Mouse (Mus musculus): Measurements from ENCODE around the gene Znhit3. TPM values are rescaled to one million over a fixed set of nuclear protein-coding genes. Genes with fewer than 3 reads are reported as not detected.
A peak's percentile ranks its signal among the peaks of the same experiment; 100 is the strongest.

Gene Znhit3
- polyA plus RNA-seq, 1 experiment from 2014 or later: 71.4 TPM

DNA sequence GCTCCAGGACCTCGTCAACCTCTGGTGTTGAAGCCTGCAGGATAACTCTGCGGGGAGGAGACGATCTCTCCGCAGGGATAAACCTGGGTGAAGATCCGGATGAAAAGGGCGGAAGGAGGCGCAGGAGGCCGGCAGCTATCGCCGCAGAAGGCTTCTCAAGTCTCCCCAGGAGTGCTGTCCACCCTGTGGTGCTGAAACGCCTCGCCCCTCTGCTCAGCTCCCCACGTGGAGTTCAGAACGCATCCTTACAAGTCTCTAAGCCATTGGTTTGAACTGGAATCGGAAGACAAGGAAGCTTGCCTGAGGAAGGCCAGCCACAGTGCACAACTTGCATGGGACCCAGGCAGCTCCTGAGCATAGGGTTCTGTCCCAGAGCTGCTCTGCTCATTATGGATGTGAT, 27.8 kb upstream of the Znhit3 start:
- WGBS: under 1% methylated on average over 15 of the region's 15 CpGs
- no peak for ATAC-seq
- H3K9ac ChIP-seq (ENCODE audit: low read depth, low read length): no peak overlapping the region

DNA sequence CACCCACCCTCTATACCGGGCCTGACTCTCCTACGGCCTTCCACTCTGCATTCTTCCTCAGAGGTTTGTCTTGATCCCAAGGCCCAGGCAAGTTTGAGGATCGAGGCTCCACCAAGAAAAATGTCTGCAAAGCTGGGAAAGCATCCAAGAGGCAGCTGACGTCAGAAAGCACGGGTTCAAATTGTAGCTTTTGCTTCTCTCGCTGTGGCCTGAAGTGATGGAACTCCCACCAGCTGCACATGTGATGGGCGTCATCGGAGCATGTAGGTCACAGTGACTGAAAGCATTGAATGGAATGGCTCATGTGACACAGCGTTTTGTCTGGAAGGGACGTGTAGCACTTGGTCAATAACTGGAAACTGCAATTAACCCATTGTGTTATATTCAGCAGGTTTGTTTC, 24.0 kb upstream of the Znhit3 start:
- no peak overlapping the region for H3K4me3 ChIP-seq (ENCODE audit: low read length)
- WGBS: 50% methylated on average over 10 of the region's 10 CpGs
- no peak overlapping the region for H3K27ac ChIP-seq (ENCODE audit: low read depth, low read length)
- peaks cover 3% of the 10 kb centered on the region; the same call in 1 of the 2 replicates for H3K27me3 ChIP-seq (replicated peaks; ENCODE audit: control insufficient read depth, insufficient read depth, low read length)
- H3K4me1 ChIP-seq (ENCODE audit: control insufficient read depth, insufficient read depth, low read depth, low read length): peaks cover 9% of the 10 kb centered on the region; the same call in 1 of the 2 replicates
- no peak for ATAC-seq
- no peaks in the 10 kb centered on the region for H3K9me3 ChIP-seq (ENCODE audit: control insufficient read depth, low read length)
- H3K36me3 ChIP-seq (ENCODE audit: control insufficient read depth, insufficient read depth, low read length): no peaks in the 10 kb centered on the region
- H3K4me2 ChIP-seq (ENCODE audit: low read length): no peak overlapping the region
- H3K9ac ChIP-seq (ENCODE audit: low read depth, low read length): no peak overlapping the region

More for the DNA sequence above, 27.8 kb upstream of the Znhit3 start:
- Histone ChIP-seq H3K4me3 (ENCODE audit: low read length) (peak overlapping the region; percentile 13; the same call in 1 of the 2 replicates), H3K27me3 (replicated peaks; ENCODE audit: control insufficient read depth, insufficient read depth, low read length) (peaks cover 3% of the 10 kb centered on the region; the same call in 1 of the 2 replicates), H3K9me3 (ENCODE audit: control insufficient read depth, low read length) (no peaks in the 10 kb centered on the region), H3K36me3 (ENCODE audit: control insufficient read depth, insufficient read depth, low read length) (no peaks in the 10 kb centered on the region), H3K4me2 (ENCODE audit: low read length) (peak overlapping the region; percentile 40), H3K27ac (ENCODE audit: low read depth, low read length) (no peak overlapping the region), H3K4me1 (ENCODE audit: control insufficient read depth, insufficient read depth, low read depth, low read length) (peaks cover 9% of the 10 kb centered on the region; the same call in 1 of the 2 replicates)

DNA sequence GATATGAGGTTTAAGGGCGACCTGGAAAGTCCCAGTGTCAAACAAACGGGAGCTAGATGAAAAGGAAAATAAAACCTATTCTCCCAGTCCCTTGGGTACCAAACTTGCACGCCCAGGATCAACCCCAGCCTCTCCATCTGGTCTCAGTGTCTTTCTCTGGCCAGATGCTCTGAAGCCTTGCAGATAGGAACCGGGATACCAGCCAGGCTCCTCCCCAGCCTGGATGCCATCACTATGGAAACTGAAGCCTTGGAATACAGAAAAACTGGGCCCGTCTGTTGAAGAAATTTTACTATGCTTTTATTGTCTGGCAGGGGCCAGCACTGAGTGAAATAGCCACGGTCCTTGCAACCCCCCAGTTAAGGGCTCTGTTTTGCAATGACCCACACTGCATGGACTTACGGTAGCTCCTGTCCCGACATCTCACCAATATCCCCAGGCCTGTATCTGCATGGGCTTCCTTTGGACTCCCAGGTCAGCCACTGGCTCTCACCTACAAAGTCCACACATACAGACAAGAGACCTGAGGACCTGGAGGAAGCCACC, 23.4 kb upstream of the Znhit3 start:
- Histone ChIP-seq H3K9me3 (ENCODE audit: control insufficient read depth, low read length) (no peaks in the 10 kb centered on the region), H3K36me3 (ENCODE audit: control insufficient read depth, insufficient read depth, low read length) (no peaks in the 10 kb centered on the region), H3K9ac (ENCODE audit: low read depth, low read length) (no peak overlapping the region), H3K27me3 (replicated peaks; ENCODE audit: control insufficient read depth, insufficient read depth, low read length) (peaks cover 3% of the 10 kb centered on the region; the same call in 1 of the 2 replicates), H3K4me2 (ENCODE audit: low read length) (no peak overlapping the region), H3K4me1 (ENCODE audit: control insufficient read depth, insufficient read depth, low read depth, low read length) (peaks cover 9% of the 10 kb centered on the region; the same call in 1 of the 2 replicates), H3K4me3 (ENCODE audit: low read length) (no peak overlapping the region), H3K27ac (ENCODE audit: low read depth, low read length) (no peak overlapping the region)
- peak; percentile 70 for ATAC-seq
- 35% methylated on average over 8 of the region's 8 CpGs for WGBS

DNA sequence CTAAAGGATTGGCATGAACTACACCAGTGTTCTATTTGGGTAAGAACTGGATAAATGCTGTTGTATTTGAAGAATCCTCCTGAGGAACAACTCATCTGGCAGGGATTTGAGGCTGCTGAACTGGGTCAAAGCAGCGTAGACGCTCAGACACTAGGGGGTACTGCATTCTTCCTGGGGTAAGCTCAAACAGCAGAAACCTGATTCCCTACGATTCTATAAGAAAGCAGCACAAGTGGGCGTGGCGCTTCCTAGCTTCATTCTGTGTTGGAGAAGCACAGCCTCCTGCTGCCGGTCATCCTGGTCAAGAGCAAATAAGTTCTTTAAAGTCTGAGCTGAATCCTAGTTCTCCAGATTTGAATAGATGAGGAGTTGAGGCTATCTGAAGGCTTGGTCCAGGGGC, 16.1 kb upstream of the Znhit3 start:
- Histone ChIP-seq H3K9ac (ENCODE audit: low read depth, low read length) (no peak overlapping the region), H3K27ac (ENCODE audit: low read depth, low read length) (no peak overlapping the region), H3K4me2 (ENCODE audit: low read length) (no peak overlapping the region), H3K4me3 (ENCODE audit: low read length) (no peak overlapping the region), H3K27me3 (replicated peaks; ENCODE audit: control insufficient read depth, insufficient read depth, low read length) (peaks cover 3% of the 10 kb centered on the region; the same call in 1 of the 2 replicates), H3K9me3 (ENCODE audit: control insufficient read depth, low read length) (no peaks in the 10 kb centered on the region), H3K36me3 (ENCODE audit: control insufficient read depth, insufficient read depth, low read length) (no peaks in the 10 kb centered on the region), H3K4me1 (ENCODE audit: control insufficient read depth, insufficient read depth, low read depth, low read length) (no peaks in the 10 kb centered on the region)
- ATAC-seq: no peak
- 15% methylated on average over 6 of the region's 6 CpGs for whole genome bisulfite sequencing

DNA sequence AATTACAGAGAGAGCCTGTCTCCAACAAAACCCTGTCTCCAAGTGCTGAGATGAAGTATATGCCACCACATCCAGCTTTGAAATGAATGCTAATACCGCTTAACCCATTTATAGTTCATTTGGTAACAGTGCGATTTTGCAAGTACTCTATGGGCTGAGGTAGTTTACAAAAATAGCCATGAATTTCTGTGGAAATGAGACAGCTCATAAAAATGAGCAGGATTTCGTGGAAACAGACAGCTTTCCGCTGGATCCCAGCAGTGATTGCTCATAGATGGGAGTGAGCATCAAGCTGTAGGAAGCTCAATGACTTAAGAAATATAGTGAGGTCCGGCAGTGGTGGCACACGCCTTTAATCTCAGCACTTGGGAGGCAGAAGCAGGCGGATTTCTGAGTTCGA, 4.8 kb upstream of the Znhit3 start:
- H3K4me1 ChIP-seq (ENCODE audit: control insufficient read depth, insufficient read depth, low read depth, low read length): peaks cover 5% of the 10 kb centered on the region
- H3K36me3 ChIP-seq (ENCODE audit: control insufficient read depth, insufficient read depth, low read length): no peaks in the 10 kb centered on the region
- H3K9ac ChIP-seq (ENCODE audit: low read depth, low read length): no peak overlapping the region
- H3K9me3 ChIP-seq (ENCODE audit: control insufficient read depth, low read length): no peaks in the 10 kb centered on the region
- WGBS: 89% methylated on average over 8 of the region's 8 CpGs
- no peaks in the 10 kb centered on the region for H3K27me3 ChIP-seq (replicated peaks; ENCODE audit: control insufficient read depth, insufficient read depth, low read length)
- H3K4me3 ChIP-seq (ENCODE audit: low read length): no peak overlapping the region
- no peak for ATAC-seq
- no peak overlapping the region for H3K4me2 ChIP-seq (ENCODE audit: low read length)
- H3K27ac ChIP-seq (ENCODE audit: low read depth, low read length): no peak overlapping the region

DNA sequence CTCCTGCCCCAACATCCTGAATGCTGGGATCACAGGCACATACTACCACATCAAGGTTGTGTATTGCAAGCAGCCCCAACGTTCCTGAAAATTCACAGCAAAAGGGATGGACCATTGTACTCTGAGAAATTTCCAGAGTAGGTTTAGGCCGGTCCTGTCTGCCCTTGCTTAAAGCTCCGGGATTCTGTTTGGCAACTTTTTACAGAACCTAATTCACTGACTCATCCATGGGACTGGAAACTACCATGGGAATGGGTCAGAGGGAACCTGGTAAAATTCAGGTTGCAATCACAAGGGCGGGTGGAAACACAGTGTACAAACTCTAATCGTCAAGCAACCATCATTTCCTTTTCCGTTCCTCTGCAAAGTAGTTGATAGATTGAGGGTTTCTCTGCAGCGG, 3.8 kb upstream of the Znhit3 start:
- Histone ChIP-seq H3K9me3 (ENCODE audit: control insufficient read depth, low read length) (no peaks in the 10 kb centered on the region), H3K27ac (ENCODE audit: low read depth, low read length) (no peak overlapping the region), H3K4me1 (ENCODE audit: control insufficient read depth, insufficient read depth, low read depth, low read length) (peaks cover 11% of the 10 kb centered on the region), H3K4me2 (ENCODE audit: low read length) (no peak overlapping the region), H3K9ac (ENCODE audit: low read depth, low read length) (no peak overlapping the region), H3K4me3 (ENCODE audit: low read length) (no peak overlapping the region), H3K27me3 (replicated peaks; ENCODE audit: control insufficient read depth, insufficient read depth, low read length) (no peaks in the 10 kb centered on the region), H3K36me3 (ENCODE audit: control insufficient read depth, insufficient read depth, low read length) (no peaks in the 10 kb centered on the region)
- ATAC-seq: no peak
- 75% methylated on average over 7 of the region's 7 CpGs for WGBS

DNA sequence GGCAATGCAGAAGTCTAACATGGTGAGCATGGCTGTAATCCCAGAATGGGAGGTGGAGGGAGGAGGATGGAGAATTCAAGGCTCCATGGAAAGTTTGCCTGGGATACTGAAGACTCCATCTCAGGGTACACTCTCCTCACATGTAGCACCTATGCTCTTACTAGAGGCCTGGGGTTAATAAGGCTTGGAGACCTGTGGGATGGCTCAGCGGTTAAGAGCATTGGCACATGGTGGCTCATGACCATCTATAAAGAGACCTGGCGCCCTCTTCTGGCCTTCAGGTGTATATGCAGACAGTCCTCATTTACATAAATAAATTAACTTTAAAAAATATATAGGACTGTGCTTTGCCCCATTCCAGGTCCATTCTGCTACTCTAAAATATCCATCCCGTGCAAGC, 3.1 kb upstream of the Znhit3 start:
- Histone ChIP-seq H3K27me3 (replicated peaks; ENCODE audit: control insufficient read depth, insufficient read depth, low read length) (no peaks in the 10 kb centered on the region), H3K4me1 (ENCODE audit: control insufficient read depth, insufficient read depth, low read depth, low read length) (peaks cover 15% of the 10 kb centered on the region), H3K9ac (ENCODE audit: low read depth, low read length) (no peak overlapping the region), H3K4me2 (ENCODE audit: low read length) (no peak overlapping the region), H3K36me3 (ENCODE audit: control insufficient read depth, insufficient read depth, low read length) (no peaks in the 10 kb centered on the region), H3K9me3 (ENCODE audit: control insufficient read depth, low read length) (no peaks in the 10 kb centered on the region), H3K27ac (ENCODE audit: low read depth, low read length) (no peak overlapping the region), H3K4me3 (ENCODE audit: low read length) (no peak overlapping the region)
- ATAC-seq: no peak
- WGBS: 38% methylated on average over 3 of the region's 3 CpGs

DNA sequence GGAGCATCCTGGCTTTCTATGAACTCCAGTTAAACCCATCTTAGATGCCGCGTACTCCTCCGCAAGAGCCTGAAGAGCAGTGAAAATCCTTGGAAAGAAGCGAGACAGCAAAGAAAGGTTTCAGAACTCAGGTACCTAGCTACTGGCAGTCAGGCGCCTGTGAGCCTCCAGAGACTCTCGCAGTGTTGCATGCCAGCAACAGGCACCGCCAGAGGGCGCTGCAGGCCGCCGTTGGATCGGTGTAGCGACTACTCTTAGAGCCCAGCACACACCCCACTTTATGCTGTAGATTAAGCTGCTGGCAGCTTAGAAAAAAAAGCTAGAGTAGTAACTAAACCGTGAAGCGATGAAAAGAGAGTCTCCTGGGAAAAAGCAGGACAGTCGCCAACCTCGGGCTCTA, 2.3 kb upstream of the Znhit3 start:
- Histone ChIP-seq H3K9ac (ENCODE audit: low read depth, low read length) (0 out of 2 replicates have a peak overlapping the region, but pooled peaks have one; percentile 11), H3K4me3 (ENCODE audit: low read length) (0 out of 2 replicates have a peak overlapping the region, but pooled peaks have one; percentile 16), H3K36me3 (ENCODE audit: control insufficient read depth, insufficient read depth, low read length) (no peaks in the 10 kb centered on the region), H3K4me1 (ENCODE audit: control insufficient read depth, insufficient read depth, low read depth, low read length) (peaks cover 15% of the 10 kb centered on the region), H3K27ac (ENCODE audit: low read depth, low read length) (no peak overlapping the region), H3K27me3 (replicated peaks; ENCODE audit: control insufficient read depth, insufficient read depth, low read length) (no peaks in the 10 kb centered on the region), H3K4me2 (ENCODE audit: low read length) (peak overlapping the region; percentile 46), H3K9me3 (ENCODE audit: control insufficient read depth, low read length) (no peaks in the 10 kb centered on the region)
- peak; percentile 81 for ATAC-seq
- 6% methylated on average over 16 of the region's 16 CpGs for WGBS

DNA sequence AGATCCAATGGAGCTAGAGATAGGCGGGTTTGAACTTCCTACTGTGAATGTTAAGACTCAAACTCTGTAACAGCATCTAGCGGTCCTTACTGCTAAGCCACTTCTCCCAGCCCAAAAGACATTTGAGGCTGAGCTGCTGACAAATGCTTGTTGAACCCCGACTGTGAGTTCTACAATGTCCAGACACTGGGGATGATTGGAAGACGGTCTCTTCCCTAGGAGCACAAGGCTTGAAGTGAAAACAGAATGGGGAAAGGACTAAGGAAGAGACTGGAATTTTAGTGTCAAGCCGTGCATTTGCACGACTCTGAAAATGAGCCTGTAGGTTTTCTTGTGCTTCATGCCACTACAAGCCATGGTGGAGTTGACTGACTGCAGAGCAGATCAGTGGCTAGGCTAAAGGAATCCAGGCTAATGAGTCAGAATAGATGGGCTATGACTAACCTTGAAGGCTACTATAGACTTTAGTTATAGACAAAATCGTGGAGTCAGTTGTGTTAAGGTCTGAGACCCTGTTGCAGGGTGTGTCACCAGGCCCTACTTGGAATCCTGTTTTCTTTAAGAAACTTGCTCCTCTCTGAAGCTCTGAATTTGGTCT, 636 bp upstream of the Znhit3 start:
- H3K4me2 ChIP-seq (ENCODE audit: low read length): peak overlapping the region; percentile 55
- H3K4me1 ChIP-seq (ENCODE audit: control insufficient read depth, insufficient read depth, low read depth, low read length): peaks cover 15% of the 10 kb centered on the region
- H3K36me3 ChIP-seq (ENCODE audit: control insufficient read depth, insufficient read depth, low read length): peaks cover 2% of the 10 kb centered on the region; the same call in 1 of the 2 replicates
- no peaks in the 10 kb centered on the region for H3K27me3 ChIP-seq (replicated peaks; ENCODE audit: control insufficient read depth, insufficient read depth, low read length)
- H3K4me3 ChIP-seq (ENCODE audit: low read length): peak overlapping the region; percentile 89
- 61% methylated on average over 7 of the region's 7 CpGs for WGBS
- H3K27ac ChIP-seq (ENCODE audit: low read depth, low read length): no peak overlapping the region
- no peak for ATAC-seq
- H3K9me3 ChIP-seq (ENCODE audit: control insufficient read depth, low read length): no peaks in the 10 kb centered on the region
- peak overlapping the region; percentile 57 for H3K9ac ChIP-seq (ENCODE audit: low read depth, low read length)
